Mouse (Mus musculus): ENCODE data around the gene Trpv2. TPM values are rescaled to one million over a fixed set of nuclear protein-coding genes. Genes with fewer than 3 reads are reported as not detected.
A peak's percentile ranks its signal among the peaks of the same experiment; 100 is the strongest.

Trpv2 gene
- total RNA-seq, 2 experiments from 2014 or later: 3.4 to 4.2 TPM

DNA sequence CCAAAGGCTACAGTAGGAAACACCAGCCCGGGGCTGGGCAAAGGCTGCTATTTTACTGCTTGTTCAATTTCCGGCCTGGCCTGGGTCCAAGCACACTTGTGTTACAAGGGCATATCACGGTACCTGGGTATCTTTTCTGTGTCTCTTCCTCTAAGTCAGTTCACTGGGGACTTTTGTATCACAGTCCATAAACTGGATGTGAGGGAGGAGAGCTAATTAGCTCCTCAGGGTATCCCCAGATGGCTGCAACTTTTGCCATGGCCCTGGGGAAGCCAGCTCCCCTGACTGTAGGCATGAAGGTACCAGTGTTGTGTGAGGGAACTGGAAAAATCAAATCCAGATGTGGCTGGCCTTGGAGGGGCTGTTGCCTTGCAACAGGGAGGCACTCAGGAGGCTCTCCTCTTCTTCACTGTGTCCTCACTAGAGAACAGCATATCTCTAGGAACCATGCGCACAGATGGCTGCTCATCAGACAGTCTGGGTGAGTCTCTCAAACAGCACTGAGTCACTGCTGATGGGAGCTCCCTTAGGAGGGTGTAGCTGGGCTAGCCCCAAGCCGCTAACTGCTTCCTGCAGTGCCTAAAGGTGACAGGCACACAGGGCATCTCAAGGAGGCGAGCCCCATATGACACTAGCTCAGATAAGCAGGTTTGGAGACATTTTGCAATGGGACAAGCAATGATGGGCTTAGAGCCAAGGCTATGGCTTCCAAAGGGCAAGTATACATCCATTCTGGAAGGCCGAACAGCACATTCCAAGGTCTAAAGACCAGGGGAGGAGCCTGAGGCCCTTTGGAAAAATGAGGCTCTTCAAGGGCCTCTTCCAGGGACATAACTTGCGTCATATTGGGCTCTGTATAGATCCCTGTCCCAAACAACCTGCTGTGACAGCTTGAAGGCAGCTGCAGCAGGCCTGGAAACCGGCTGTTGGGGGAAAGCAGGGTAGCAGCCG is 50.3 kb downstream of the Trpv2 start:
- peak in 1 of 2 experiments; percentile 53 for DNase-seq (ENCODE audit: low spot score in 2 of 2)

DNA sequence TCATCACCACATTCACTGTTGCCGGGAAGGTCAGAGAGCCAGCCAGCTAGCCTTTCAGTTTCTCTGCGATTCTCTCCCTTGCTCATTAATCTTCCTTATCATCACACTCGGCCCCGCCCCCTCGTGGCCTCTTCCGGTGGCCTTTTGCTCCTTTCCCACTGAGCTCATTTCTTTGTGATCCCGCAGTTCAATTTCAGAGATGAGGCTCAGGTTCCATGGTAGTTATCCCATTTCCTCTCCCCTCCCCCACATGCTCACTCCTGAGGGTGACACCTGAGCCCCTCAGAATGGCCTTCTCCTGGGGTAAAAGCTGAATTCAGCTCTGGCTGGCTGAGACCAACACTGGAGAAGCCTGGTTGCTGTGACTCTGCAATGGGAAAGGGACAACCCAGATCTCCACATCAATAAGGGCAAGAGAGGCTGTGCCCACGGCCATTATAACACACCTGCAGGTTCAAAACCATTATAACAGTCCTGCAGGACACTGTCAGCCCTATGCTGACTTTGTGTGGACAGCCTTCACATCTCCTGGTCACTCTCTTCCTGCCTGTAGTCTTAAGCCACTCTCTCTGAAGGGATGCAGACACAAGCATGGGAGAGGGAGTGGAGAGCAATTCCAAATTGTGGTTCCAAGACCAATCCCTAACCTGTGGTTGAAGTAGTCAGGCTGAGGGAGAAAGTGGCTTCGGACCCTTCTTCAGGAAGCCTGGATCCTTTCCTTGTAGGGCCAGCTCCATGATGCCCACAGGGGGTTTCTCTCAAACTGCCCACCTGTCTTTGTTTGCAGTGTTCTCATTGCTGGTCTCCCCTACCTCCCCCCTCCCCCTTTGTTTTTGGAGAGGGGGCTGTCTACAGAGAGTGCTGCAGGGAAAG is 55.3 kb downstream of the Trpv2 start:
- DNase-seq (ENCODE audit: low spot score in 2 of 2): peak in 1 of 2 experiments; percentile 43

- DNase-seq (ENCODE audit: low spot score in 2 of 2): no peak
Measured at GRCm38 (mm10) chr11:62630225-62630821, 56.0 kb downstream of the Trpv2 start.

DNA sequence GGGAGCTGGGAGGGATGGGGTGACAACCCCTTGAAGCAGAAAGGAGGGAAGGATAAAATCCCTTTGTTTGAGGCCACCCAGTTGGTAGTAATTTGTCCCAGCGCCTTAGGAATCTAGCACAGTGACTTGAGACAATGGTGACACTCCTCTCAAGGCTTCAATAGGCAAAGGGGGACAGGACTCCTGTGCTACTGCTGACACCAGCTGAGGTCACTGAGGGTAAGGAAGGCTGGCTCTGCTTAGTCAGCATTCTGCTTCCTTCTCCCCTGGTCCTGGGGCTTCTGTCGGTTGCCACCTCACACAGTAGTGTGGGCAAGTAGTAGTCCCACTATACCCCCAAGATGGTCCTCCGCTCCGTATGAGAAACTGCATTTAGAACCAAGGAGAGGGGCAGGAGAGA is 56.9 kb downstream of the Trpv2 start:
- no peak for DNase-seq (ENCODE audit: low spot score in 2 of 2)

- no peak for DNase-seq (ENCODE audit: low spot score in 2 of 2)
Measured at GRCm38 (mm10) chr11:62635406-62635805, 61.1 kb downstream of the Trpv2 start.

DNA sequence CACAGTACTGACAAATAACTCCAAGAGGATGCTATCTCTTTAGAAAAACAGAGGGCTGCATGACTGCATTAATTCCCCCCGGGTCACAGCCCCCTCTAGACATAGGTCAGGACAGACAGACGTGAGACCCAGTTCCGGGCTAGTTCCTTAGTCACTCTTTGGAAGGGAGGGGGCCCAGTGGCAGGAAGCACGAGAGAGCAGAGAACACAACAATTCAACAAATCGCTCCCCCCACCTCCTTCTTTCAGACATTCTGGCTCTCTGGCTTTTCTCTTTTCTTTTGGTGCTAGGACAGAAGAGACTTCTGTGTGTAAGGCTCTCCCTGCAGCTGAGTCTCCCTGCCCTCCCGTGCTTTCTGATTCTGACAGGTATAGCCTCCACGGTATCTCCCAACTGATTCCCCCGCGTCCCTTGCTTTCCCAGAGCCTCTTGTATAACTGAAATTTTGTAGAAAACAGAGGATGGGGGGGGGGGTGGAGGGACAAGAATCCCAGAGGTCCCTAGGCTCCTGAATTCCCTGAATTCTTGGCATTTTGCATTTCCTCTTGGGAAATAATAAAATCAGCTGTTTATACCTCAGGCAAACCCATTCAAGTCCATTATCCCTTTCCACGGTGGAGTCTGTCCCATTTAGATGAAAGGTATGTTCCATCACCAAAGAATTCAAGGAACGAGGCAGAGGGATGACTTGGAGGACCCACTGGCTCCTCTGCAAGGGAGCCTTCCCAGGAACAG is 62.0 kb downstream of the Trpv2 start:
- DNase-seq (ENCODE audit: low spot score in 2 of 2): no peak

GRCm38 (mm10) chr11:62636840-62637221 is 62.5 kb downstream of the Trpv2 start:
- no peak for DNase-seq (ENCODE audit: low spot score in 2 of 2)

GRCm38 (mm10) chr11:62637401-62637800 is 63.1 kb downstream of the Trpv2 start:
- no peak for DNase-seq (ENCODE audit: low spot score in 2 of 2)

DNA sequence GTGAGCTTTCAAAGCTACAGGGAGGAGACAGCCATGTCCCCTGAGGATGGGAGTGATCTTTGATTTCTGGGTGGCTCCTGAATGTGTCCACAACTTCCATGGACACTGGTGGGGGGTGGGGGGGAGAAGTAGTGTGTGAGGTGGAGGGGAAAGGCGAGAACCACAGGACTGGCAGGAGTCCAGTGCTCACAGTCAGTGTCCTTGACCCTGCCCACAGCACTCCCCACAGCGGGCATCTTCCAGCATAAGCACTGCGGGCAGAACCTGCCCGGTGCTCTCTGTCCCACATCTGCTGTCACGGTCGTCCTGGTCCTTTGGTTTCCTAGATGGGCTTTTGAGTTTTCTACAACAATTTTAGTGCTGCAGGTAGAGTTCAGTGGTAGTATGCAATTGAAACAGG is 63.5 kb downstream of the Trpv2 start:
- DNase-seq (ENCODE audit: low spot score in 2 of 2): no peak

GRCm38 (mm10) chr11:62638402-62638801 is 64.1 kb downstream of the Trpv2 start:
- no peak for DNase-seq (ENCODE audit: low spot score in 2 of 2)

DNA sequence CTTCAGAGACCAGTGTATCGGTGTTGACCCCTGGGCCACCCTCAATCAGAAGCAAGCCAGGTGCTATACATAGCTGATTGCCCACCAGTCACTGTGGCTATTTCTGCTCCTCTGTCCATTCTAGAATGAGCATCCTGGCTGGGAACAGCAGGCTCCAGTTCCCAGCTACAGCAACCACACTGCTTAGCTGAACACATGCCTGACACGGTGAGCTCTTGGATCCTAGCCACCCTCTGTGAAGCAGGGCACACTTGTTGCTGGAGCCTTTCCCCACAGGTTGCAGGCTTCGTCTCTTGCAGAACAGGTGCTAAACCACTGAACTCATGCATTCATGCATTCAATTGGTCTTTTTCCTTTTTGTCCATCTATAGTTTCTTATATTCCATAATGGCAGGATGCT is 66.1 kb downstream of the Trpv2 start:
- DNase-seq (ENCODE audit: low spot score in 2 of 2): no peak

DNA sequence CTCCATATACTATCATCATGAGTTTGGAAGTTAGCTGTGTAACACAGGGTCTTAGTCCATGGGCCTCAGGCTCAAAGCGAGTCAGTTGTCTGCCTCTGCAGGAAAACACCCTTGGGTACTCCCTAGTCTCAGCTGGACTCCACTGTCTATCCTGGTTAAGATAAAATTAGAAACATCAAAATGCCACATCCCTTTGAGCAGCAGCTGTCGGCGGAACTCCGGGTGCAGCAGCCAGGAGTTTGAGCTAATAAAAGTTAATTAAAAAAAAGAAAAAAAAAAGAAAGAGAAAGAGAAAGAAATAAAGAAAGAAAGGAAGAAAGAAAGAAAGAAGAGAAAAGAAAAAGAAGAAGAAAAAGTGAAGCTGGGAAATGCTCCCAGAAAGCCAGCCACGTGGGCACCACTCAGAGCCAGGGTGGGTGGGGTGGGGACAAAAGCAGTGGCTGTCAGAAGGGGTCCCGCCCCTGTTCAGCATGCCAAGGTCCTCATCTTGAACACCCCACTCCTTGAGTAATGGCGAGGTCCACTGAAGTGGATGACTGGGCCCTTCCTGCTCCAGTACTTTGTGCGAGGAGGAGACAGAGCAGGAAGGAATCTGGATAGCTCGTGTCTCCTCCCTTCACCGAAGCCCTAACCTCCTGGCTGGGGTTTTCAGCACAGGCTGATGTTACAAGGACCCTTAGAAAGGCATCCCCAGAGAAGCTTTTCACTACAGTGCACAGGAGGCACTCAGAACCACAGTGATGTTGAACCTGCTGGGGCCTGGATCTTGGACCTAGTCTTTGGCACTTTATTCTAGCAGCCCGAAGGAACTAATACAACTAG is 67.9 kb downstream of the Trpv2 start:
- no peak for DNase-seq (ENCODE audit: low spot score in 2 of 2)

DNA sequence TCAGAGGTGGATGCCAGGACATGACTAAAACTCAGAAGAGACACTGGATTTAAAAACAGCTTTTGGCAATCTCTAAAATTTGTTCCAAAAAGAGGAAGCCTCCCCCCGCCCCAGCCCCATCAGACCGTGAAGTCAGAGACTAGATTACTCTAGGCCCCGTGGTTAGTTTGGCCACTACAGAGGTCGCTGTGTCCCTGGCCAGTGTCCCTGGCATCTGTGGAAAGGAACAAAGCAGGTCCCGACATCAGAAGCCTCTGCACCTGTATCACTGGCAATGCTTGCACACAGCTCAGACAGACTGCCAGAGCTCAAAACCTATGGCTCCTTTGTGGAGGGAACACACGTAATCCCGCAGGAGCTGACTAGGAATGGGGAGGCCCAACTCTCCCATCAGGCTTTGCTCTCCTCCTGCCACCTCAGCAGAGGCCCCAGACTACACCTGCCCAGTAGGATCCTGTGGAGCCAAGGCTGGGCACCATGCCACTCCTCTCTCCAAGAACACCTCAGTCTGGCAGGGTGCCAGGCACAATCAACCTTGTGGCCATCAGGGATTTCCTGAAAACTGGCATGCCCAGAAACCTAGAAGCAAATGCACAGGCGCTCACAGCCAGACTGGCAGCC is 68.8 kb downstream of the Trpv2 start:
- no peak for DNase-seq (ENCODE audit: low spot score in 2 of 2)

GRCm38 (mm10) chr11:62643681-62644363 is 69.5 kb downstream of the Trpv2 start:
- no peak for DNase-seq (ENCODE audit: low spot score in 2 of 2)

- DNase-seq (ENCODE audit: low spot score in 2 of 2): no peak
Measured at GRCm38 (mm10) chr11:62644602-62645336, 70.5 kb downstream of the Trpv2 start.

- no peak for DNase-seq (ENCODE audit: low spot score in 2 of 2)
Measured at GRCm38 (mm10) chr11:62645337-62645675, 71.0 kb downstream of the Trpv2 start.

- no peak for DNase-seq (ENCODE audit: low spot score in 2 of 2)
Measured at GRCm38 (mm10) chr11:62645732-62646494, 71.6 kb downstream of the Trpv2 start.

DNA sequence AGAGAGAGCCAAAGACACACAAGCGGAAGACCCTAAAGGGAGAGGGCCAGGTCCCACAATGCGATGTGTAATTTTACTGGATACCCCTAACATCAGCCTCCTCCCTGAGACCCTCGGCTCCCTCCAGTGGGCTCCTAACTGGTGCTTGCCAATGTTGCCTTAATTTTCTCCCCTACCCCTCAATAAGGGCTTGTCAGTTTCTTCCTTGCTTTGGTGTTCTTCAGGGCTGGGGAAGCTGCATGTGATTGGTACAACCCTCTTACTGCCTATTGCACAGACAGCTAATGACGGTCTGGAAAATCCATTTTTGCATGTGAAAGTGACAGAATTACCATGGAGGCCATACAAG is 72.2 kb downstream of the Trpv2 start:
- DNase-seq (ENCODE audit: low spot score in 2 of 2): no peak
